8 mouse cellular contexts compared by ENCODE assay signal in the genomic region with DNA sequence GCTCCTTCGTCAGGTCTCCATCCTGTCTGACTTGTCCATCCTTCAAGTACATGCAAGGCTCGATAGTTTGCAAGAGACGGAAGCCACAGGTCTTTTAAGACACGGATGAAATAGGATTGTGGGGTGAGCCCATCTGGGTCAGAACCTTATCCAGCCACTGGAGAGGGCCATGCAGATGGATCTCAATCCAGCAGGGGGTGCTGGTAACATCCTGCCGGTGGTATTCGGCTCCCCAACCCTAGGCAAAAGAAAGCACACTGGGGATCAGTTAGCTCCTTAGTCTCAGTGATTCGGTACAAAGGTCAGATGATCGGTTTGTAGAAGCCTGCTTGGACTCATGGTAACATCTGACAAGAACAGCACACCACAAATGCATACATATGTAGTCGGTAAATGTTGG. TPM values are rescaled to one million over a fixed set of nuclear protein-coding genes. Genes with fewer than 3 reads are reported as not detected.
DNase-seq lines count a peak whose midpoint lies in the region; ATAC-seq and TF ChIP-seq lines count a peak whose summit lies in the region.

No protein-coding gene starts in this region.

- peak; percentile 47; the same call in 1 of the 2 replicates for TF ChIP-seq CTCF in testis, adult 2 months (IDR thresholded peaks at IDR 0.05; ENCODE audit: control insufficient read depth, insufficient read depth, insufficient replicate concordance, low read depth, low read length)

- no peak overlapping the region for H3K4me3 ChIP-seq in testis, adult 2 months (ENCODE audit: control insufficient read depth, low read depth, low read length)

- no peak for TF ChIP-seq POLR2A in testis, adult 2 months (IDR thresholded peaks at IDR 0.05; ENCODE audit: control insufficient read depth, low read depth, low read length)

- H3K27me3 ChIP-seq in testis, adult 2 months (ENCODE audit: control insufficient read depth, insufficient read depth, low read length) = no peaks in the 10 kb centered on the region

- no peak overlapping the region for H3K27ac ChIP-seq in testis, adult 2 months (ENCODE audit: control insufficient read depth, insufficient read depth, low read depth, low read length)

- ATAC-seq in activated CD4-positive, CD25-positive, alpha-beta regulatory T cell, adult 4 months = no peak

- H3K4me1 ChIP-seq in testis, adult 2 months (ENCODE audit: control insufficient read depth, insufficient read depth, low read length) = no peaks in the 10 kb centered on the region

- H3K36me3 ChIP-seq in testis, adult 2 months (ENCODE audit: control insufficient read depth, insufficient read depth, low read length) = no peaks in the 10 kb centered on the region; the same call in 1 of the 2 replicates

- peak; percentile 43 for DNase-seq in gastrocnemius, adult 18-20 months (ENCODE audit: low spot score)
- DNase-seq in gastrocnemius, postnatal 25 days = no peak
- no peak for DNase-seq in testis, postnatal 14 days (ENCODE audit: low spot score)
- DNase-seq in cerebellum, postnatal 36 days = peak; percentile 47 to 50
- DNase-seq in lung, postnatal 14 days = peak; percentile 63
- no peak for DNase-seq in embryo, embryonic 11 days

RNA-seq across cellular contexts. Expression of a gene that starts 44.8 kb away (rescaled TPM):
- 10 to 100 TPM; 17.3 to 19.3 TPM for total RNA-seq in gastrocnemius, adult 18-20 months (2021)
- total RNA-seq in gastrocnemius, postnatal 25 days (2021) = 10 to 100 TPM; 17.8 to 21.3 TPM
- 4.1 and 4.4 TPM in 2 replicates for polyA plus RNA-seq in testis, adult 2 months (2012; rRNA removed)
- 1 to 10 TPM; 5.7 to 7.1 TPM for polyA plus RNA-seq in activated CD4-positive, CD25-positive, alpha-beta regulatory T cell, adult 4 months (2017; shearing (Covaris generic))

RNA-seq across cellular contexts. Expression of a gene that starts 59.8 kb away (rescaled TPM):
- total RNA-seq in gastrocnemius, adult 18-20 months (2021) = 10 to 100 TPM in 1 of 2 experiments, 1 to 10 TPM in 1; 8.9 to 10.6 TPM
- total RNA-seq in gastrocnemius, postnatal 25 days (2021) = 10 to 100 TPM in 1 of 2 experiments, 1 to 10 TPM in 1; 9.4 to 11.3 TPM
- 32.8 and 37.8 TPM in 2 replicates for polyA plus RNA-seq in testis, adult 2 months (2012; rRNA removed)
- polyA plus RNA-seq in activated CD4-positive, CD25-positive, alpha-beta regulatory T cell, adult 4 months (2017; shearing (Covaris generic)) = 1 to 10 TPM; 4.7 to 5.4 TPM

Comparison
In these comparisons a context has a peak if more than half of its experiments do, and no peak if none do; other contexts are left out.
1. DNase-seq: peak in gastrocnemius, adult 18-20 months (single experiment), cerebellum, postnatal 36 days (2 of 2) and lung, postnatal 14 days (single experiment); none in gastrocnemius, postnatal 25 days (single experiment), testis, postnatal 14 days (single experiment) and embryo, embryonic 11 days (single experiment).